Mouse (Mus musculus) MEL (cell line): ENCODE data around the gene Lrtm1.

Source experiments
- BHLHE40 ChIP-seq: IDR thresholded peaks from 2 replicates; pipeline ENCODE4 v1.6.1; 2012; ENCODE audit warnings: low read depth, mild to moderate bottlenecking, inconsistent platforms, low read length, improper control_type of control experiment, borderline replicate concordance
- CTCF ChIP-seq, 3 experiments: IDR thresholded peaks in 2 of 3; conservative IDR thresholded peaks in 1 of 3; 2 replicates each; pipeline ENCODE4 v1.5.1; 2011 to 2012; ENCODE audit warnings: low read length in 3 of 3, low read depth in 2 of 3, mild to moderate bottlenecking in 2 of 3, improper control_type of control experiment in 1 of 3, inconsistent platforms in 1 of 3, mixed read lengths in 1 of 3, moderate library complexity in 1 of 3; ENCODE audit not compliant: control insufficient read depth in 1 of 3, insufficient read depth in 1 of 3, poor library complexity in 1 of 3, severe bottlenecking in 1 of 3
- GABPA ChIP-seq: IDR thresholded peaks from 2 replicates; pipeline ENCODE4 v1.6.1; 2012; ENCODE audit warnings: low read depth, mild to moderate bottlenecking, inconsistent platforms, low read length, improper control_type of control experiment, moderate library complexity
- MAFK ChIP-seq: IDR thresholded peaks from 2 replicates; pipeline ENCODE4 v1.6.1; 2011; ENCODE audit warnings: low read depth, mild to moderate bottlenecking, low read length, improper control_type of control experiment, borderline replicate concordance
- MAX ChIP-seq: IDR thresholded peaks from 2 replicates; pipeline ENCODE4 v1.6.1; 2011; ENCODE audit warnings: low read length, improper control_type of control experiment
- MXI1 ChIP-seq: IDR thresholded peaks from 2 replicates; pipeline ENCODE4 v1.6.1; 2011; ENCODE audit warnings: mild to moderate bottlenecking, low read depth, low read length, improper control_type of control experiment
- NRF1 ChIP-seq: IDR thresholded peaks from 2 replicates; pipeline ENCODE4 v1.6.1; 2014; ENCODE audit warnings: low read depth, mild to moderate bottlenecking, inconsistent platforms, low read length, improper control_type of control experiment, moderate library complexity; ENCODE audit not compliant: poor library complexity, insufficient read depth, severe bottlenecking
- POLR2A ChIP-seq, 2 experiments: IDR thresholded peaks; 2 replicates each; pipeline ENCODE4 v1.6.1; 2011 to 2012; ENCODE audit warnings: low read length in 2 of 2, mild to moderate bottlenecking in 2 of 2, control low read depth in 1 of 2, improper control_type of control experiment in 1 of 2, low read depth in 1 of 2, moderate library complexity in 1 of 2; ENCODE audit not compliant: control insufficient read depth in 1 of 2, insufficient read depth in 1 of 2, poor library complexity in 1 of 2
- RAD21 ChIP-seq: IDR thresholded peaks from 2 replicates; pipeline ENCODE4 v1.6.1; 2011; ENCODE audit warnings: mild to moderate bottlenecking, low read depth, low read length, improper control_type of control experiment
- SIN3A ChIP-seq: IDR thresholded peaks from 2 replicates; pipeline ENCODE4 v1.6.1; 2012; ENCODE audit warnings: low read length, improper control_type of control experiment, inconsistent platforms
- TCF12 ChIP-seq: IDR thresholded peaks from 2 replicates; pipeline ENCODE4 v1.6.1; 2014; ENCODE audit warnings: low read depth, mild to moderate bottlenecking, inconsistent platforms, low read length, improper control_type of control experiment, moderate library complexity
- ZMIZ1 ChIP-seq: IDR thresholded peaks from 2 replicates; pipeline ENCODE4 v1.6.1; 2012; ENCODE audit warnings: low read depth, mild to moderate bottlenecking, inconsistent platforms, low read length, improper control_type of control experiment, moderate library complexity
- ZNF384 ChIP-seq: IDR thresholded peaks from 2 replicates; pipeline ENCODE4 v1.6.1; 2012; ENCODE audit warnings: low read depth, mild to moderate bottlenecking, inconsistent platforms, low read length, improper control_type of control experiment

GRCm38 (mm10) chr14:29030519-29030918 is 12.5 kb downstream of the Lrtm1 start:
- no peak for TF ChIP-seq ZMIZ1
- no peak for TF ChIP-seq CTCF (IDR thresholded peaks at IDR 0.05 in 2 of 3, conservative IDR thresholded peaks at IDR 0.05 in 1 of 3; ENCODE audit: control insufficient read depth in 1 of 3, insufficient read depth in 1 of 3, low read depth in 2 of 3, low read length in 3 of 3, poor library complexity in 1 of 3, severe bottlenecking in 1 of 3)
- no peak for TF ChIP-seq POLR2A (IDR thresholded peaks at IDR 0.05; ENCODE audit: control insufficient read depth in 1 of 2, insufficient read depth in 1 of 2, low read depth in 1 of 2, low read length in 2 of 2, poor library complexity in 1 of 2)
- TF ChIP-seq BHLHE40: no peak
- TF ChIP-seq TCF12: no peak
- no peak for TF ChIP-seq SIN3A
- TF ChIP-seq MXI1: no peak
- TF ChIP-seq RAD21: no peak
- no peak for TF ChIP-seq MAFK
- TF ChIP-seq NRF1: no peak
- TF ChIP-seq ZNF384: no peak
- no peak for TF ChIP-seq GABPA
- no peak for TF ChIP-seq MAX
